ENCODE assay signal across 8 mouse cellular contexts in genomic region chr17:33782067-33782466, GRCm38 (mm10). TPM values are rescaled to one million over a fixed set of nuclear protein-coding genes. Genes with fewer than 3 reads are reported as not detected.
A peak's percentile ranks its signal among the peaks of the same experiment; 100 is the strongest.
DNase-seq lines count a peak whose midpoint lies in the region; ATAC-seq and TF ChIP-seq lines count a peak whose summit lies in the region.

No protein-coding gene starts in this region.

- no peaks in the 10 kb centered on the region for H3K27me3 ChIP-seq in hindbrain, embryonic 15.5 days
- H3K27me3 ChIP-seq in midbrain, embryonic 16.5 days (ENCODE audit: control insufficient read depth, insufficient read depth, low read depth, low read length) = no peaks in the 10 kb centered on the region

- no peaks in the 10 kb centered on the region for H3K36me3 ChIP-seq in hindbrain, embryonic 15.5 days
- no peaks in the 10 kb centered on the region for H3K36me3 ChIP-seq in midbrain, embryonic 16.5 days (ENCODE audit: control insufficient read depth, insufficient read depth, low read length)

- 41% methylated on average over 4 of the region's 4 CpGs for WGBS in hindbrain, embryonic 15.5 days
- 40% methylated on average over 4 of the region's 4 CpGs for WGBS in midbrain, embryonic 16.5 days

- DNase-seq in left cerebral cortex, adult 2 months (ENCODE audit: extremely low spot score in 1 of 2, low spot score in 2 of 2) = no peak
- no peak for DNase-seq in left cerebral cortex, postnatal 14 days (ENCODE audit: low spot score in 2 of 2)
- DNase-seq in right cerebral cortex, postnatal 14 days = no peak
- no peak for DNase-seq in thymus, postnatal 0 days (ENCODE audit: low spot score)
- no peak for DNase-seq in adrenal gland, postnatal 4 days (ENCODE audit: low spot score in 2 of 2)

- intact Hi-C loops in left cerebral cortex, adult 2 months (cut with DNase I) = no loop called here
- intact Hi-C loops in left cerebral cortex, postnatal 14 days (cut with DNase I) = no loop called here

- 0 out of 2 replicates have a peak overlapping the region, but pooled peaks have one; percentile 5 for H3K4me3 ChIP-seq in left cerebral cortex, adult 2 months
- H3K4me3 ChIP-seq in brown adipose tissue, adult 24 weeks (ENCODE audit: insufficient read depth, low read depth, low read length) = peak overlapping the region; percentile 77
- H3K4me3 ChIP-seq in hindbrain, embryonic 15.5 days = peak overlapping the region; percentile 55
- H3K4me3 ChIP-seq in midbrain, embryonic 16.5 days (ENCODE audit: low read depth, low read length) = peak overlapping the region; percentile 50; the same call in 1 of the 2 replicates

- 0 out of 2 replicates have a peak overlapping the region, but pooled peaks have one; percentile 38 for H3K9ac ChIP-seq in hindbrain, embryonic 15.5 days
- no peak overlapping the region for H3K9ac ChIP-seq in midbrain, embryonic 16.5 days (ENCODE audit: low read depth, low read length)

- ATAC-seq in hindbrain, embryonic 15.5 days (ENCODE audit: low FRiP score, low read depth) = no peak
- no peak for ATAC-seq in midbrain, embryonic 16.5 days

- peak overlapping the region; percentile 99 for H3K4me2 ChIP-seq in hindbrain, embryonic 15.5 days
- H3K4me2 ChIP-seq in midbrain, embryonic 16.5 days (ENCODE audit: low read length) = peak overlapping the region; percentile 95

- H3K4me1 ChIP-seq in brown adipose tissue, adult 24 weeks (ENCODE audit: control insufficient read depth, insufficient read depth, insufficient read length, low read length) = peaks cover 20% of the 10 kb centered on the region
- peaks cover 25% of the 10 kb centered on the region for H3K4me1 ChIP-seq in hindbrain, embryonic 15.5 days (replicated peaks)
- H3K4me1 ChIP-seq in midbrain, embryonic 16.5 days (ENCODE audit: control insufficient read depth, insufficient read depth, low read length) = peaks cover 12% of the 10 kb centered on the region; the same call in 1 of the 2 replicates

- H3K9me3 ChIP-seq in hindbrain, embryonic 15.5 days = no peaks in the 10 kb centered on the region
- no peaks in the 10 kb centered on the region for H3K9me3 ChIP-seq in midbrain, embryonic 16.5 days (replicated peaks; ENCODE audit: control insufficient read depth, low read length, poor library complexity, severe bottlenecking)

- no peak overlapping the region for H3K27ac ChIP-seq in left cerebral cortex, adult 2 months
- peak overlapping the region; percentile 98 for H3K27ac ChIP-seq in brown adipose tissue, adult 24 weeks (replicated peaks; ENCODE audit: low read depth, low read length)
- H3K27ac ChIP-seq in hindbrain, embryonic 15.5 days (replicated peaks) = no peak overlapping the region
- H3K27ac ChIP-seq in midbrain, embryonic 16.5 days (ENCODE audit: low read length) = no peak overlapping the region

- no peak; the same call in 1 of the 2 replicates for TF ChIP-seq CTCF in left cerebral cortex, adult 2 months (IDR thresholded peaks at IDR 0.05)

RNA-seq across cellular contexts. Expression of gene Angptl4, which starts 0.4 kb away (rescaled TPM):
- total RNA-seq in left cerebral cortex, adult 2 months (2021) = 1 to 10 TPM; 3.4 to 4.3 TPM
- total RNA-seq in left cerebral cortex, postnatal 14 days (2021) = 1 to 10 TPM; 5.5 to 6.6 TPM
- 243 and 355 TPM in 2 replicates for polyA plus RNA-seq in brown adipose tissue, adult 24 weeks (2012; ENCODE audit: insufficient read depth, insufficient read length, missing spikeins)
- 23.2 and 23.9 TPM in 2 replicates for polyA plus RNA-seq in hindbrain, embryonic 15.5 days (2015; fragmentation: Nextera tagmentation; extraction: Ambion mirVana)
- polyA plus RNA-seq in midbrain, embryonic 16.5 days (2015; fragmentation: Nextera tagmentation; extraction: Ambion mirVana) = 16.8 and 17.4 TPM in 2 replicates
- 28.7 and 36.7 TPM in 2 replicates for polyA plus RNA-seq in thymus, postnatal 0 days (2015; fragmentation: Nextera tagmentation; extraction: Ambion mirVana)
- total RNA-seq in adrenal gland, postnatal 4 days (2021) = 10 to 100 TPM; 43.9 to 68.2 TPM

RNA-seq across cellular contexts. Expression of gene Rab11b, which starts 21.7 kb away (rescaled TPM):
- total RNA-seq in left cerebral cortex, adult 2 months (2021) = 100 to 1,000 TPM; 345 to 358 TPM
- total RNA-seq in left cerebral cortex, postnatal 14 days (2021) = 100 to 1,000 TPM; 302 to 341 TPM
- polyA plus RNA-seq in brown adipose tissue, adult 24 weeks (2012; ENCODE audit: insufficient read depth, insufficient read length, missing spikeins) = 73.4 and 85.4 TPM in 2 replicates
- polyA plus RNA-seq in hindbrain, embryonic 15.5 days (2015; fragmentation: Nextera tagmentation; extraction: Ambion mirVana) = 590 and 595 TPM in 2 replicates
- 503 and 519 TPM in 2 replicates for polyA plus RNA-seq in midbrain, embryonic 16.5 days (2015; fragmentation: Nextera tagmentation; extraction: Ambion mirVana)
- polyA plus RNA-seq in thymus, postnatal 0 days (2015; fragmentation: Nextera tagmentation; extraction: Ambion mirVana) = 214 and 227 TPM in 2 replicates
- 100 to 1,000 TPM; 305 to 306 TPM for total RNA-seq in adrenal gland, postnatal 4 days (2021)

RNA-seq across cellular contexts. Expression of gene Kank3, which starts 28.3 kb away (rescaled TPM):
- 10 to 100 TPM; 32.3 to 38.7 TPM for total RNA-seq in left cerebral cortex, adult 2 months (2021)
- total RNA-seq in left cerebral cortex, postnatal 14 days (2021) = 10 to 100 TPM; 36.2 to 41.2 TPM
- polyA plus RNA-seq in brown adipose tissue, adult 24 weeks (2012; ENCODE audit: insufficient read depth, insufficient read length, missing spikeins) = 16.2 and 37.3 TPM in 2 replicates
- polyA plus RNA-seq in hindbrain, embryonic 15.5 days (2015; fragmentation: Nextera tagmentation; extraction: Ambion mirVana) = 50.4 and 57.1 TPM in 2 replicates
- polyA plus RNA-seq in midbrain, embryonic 16.5 days (2015; fragmentation: Nextera tagmentation; extraction: Ambion mirVana) = 49.0 and 52.6 TPM in 2 replicates
- 19.1 and 22.0 TPM in 2 replicates for polyA plus RNA-seq in thymus, postnatal 0 days (2015; fragmentation: Nextera tagmentation; extraction: Ambion mirVana)
- 100 to 1,000 TPM; 117 to 136 TPM for total RNA-seq in adrenal gland, postnatal 4 days (2021)

RNA-seq across cellular contexts. Expression of gene Rps28, which starts 42.3 kb away (rescaled TPM):
- 100 to 1,000 TPM; 600 to 661 TPM for total RNA-seq in left cerebral cortex, adult 2 months (2021)
- 100 to 1,000 TPM; 681 to 713 TPM for total RNA-seq in left cerebral cortex, postnatal 14 days (2021)
- polyA plus RNA-seq in brown adipose tissue, adult 24 weeks (2012; ENCODE audit: insufficient read depth, insufficient read length, missing spikeins) = 587 and 667 TPM in 2 replicates
- polyA plus RNA-seq in hindbrain, embryonic 15.5 days (2015; fragmentation: Nextera tagmentation; extraction: Ambion mirVana) = 474 and 594 TPM in 2 replicates
- 407 and 416 TPM in 2 replicates for polyA plus RNA-seq in midbrain, embryonic 16.5 days (2015; fragmentation: Nextera tagmentation; extraction: Ambion mirVana)
- polyA plus RNA-seq in thymus, postnatal 0 days (2015; fragmentation: Nextera tagmentation; extraction: Ambion mirVana) = 1,516 and 1,544 TPM in 2 replicates
- total RNA-seq in adrenal gland, postnatal 4 days (2021) = 1,000 to 10,000 TPM; 1,918 to 2,060 TPM

RNA-seq across cellular contexts. Expression of gene Ndufa7, which starts 42.3 kb away (rescaled TPM):
- 100 to 1,000 TPM; 190 to 211 TPM for total RNA-seq in left cerebral cortex, adult 2 months (2021)
- total RNA-seq in left cerebral cortex, postnatal 14 days (2021) = 100 to 1,000 TPM; 229 to 243 TPM
- polyA plus RNA-seq in brown adipose tissue, adult 24 weeks (2012; ENCODE audit: insufficient read depth, insufficient read length, missing spikeins) = 1,002 and 1,055 TPM in 2 replicates
- polyA plus RNA-seq in hindbrain, embryonic 15.5 days (2015; fragmentation: Nextera tagmentation; extraction: Ambion mirVana) = 496 and 540 TPM in 2 replicates
- 428 and 439 TPM in 2 replicates for polyA plus RNA-seq in midbrain, embryonic 16.5 days (2015; fragmentation: Nextera tagmentation; extraction: Ambion mirVana)
- 464 TPM in 2 replicates for polyA plus RNA-seq in thymus, postnatal 0 days (2015; fragmentation: Nextera tagmentation; extraction: Ambion mirVana)
- 100 to 1,000 TPM; 354 to 402 TPM for total RNA-seq in adrenal gland, postnatal 4 days (2021)

Comparison
In these comparisons a context has a peak if more than half of its experiments do, and no peak if none do; other contexts are left out.
1. H3K4me3 ChIP-seq: peak in every context shown above with its lines; median percentile 77 in brown adipose tissue, adult 24 weeks; 55 in hindbrain, embryonic 15.5 days; 50 in midbrain, embryonic 16.5 days; 5 in left cerebral cortex, adult 2 months.